Mouse (Mus musculus) T-helper 17 cell (primary cell): ENCODE data around the gene Tmem258.

ENCODE experiments used
- in situ Hi-C, 2 experiments: fragments of 300-600 bp; cut with MboI, MseI; formaldehyde crosslinking; loops; 1 replicate in 1 of 2; 2 replicates in 1 of 2; pipeline ENCODE4 v1.15.1; 2025; ENCODE audit warnings: high pct_unique_total_duplicates in 2 of 2

The Tmem258 gene

DNA sequence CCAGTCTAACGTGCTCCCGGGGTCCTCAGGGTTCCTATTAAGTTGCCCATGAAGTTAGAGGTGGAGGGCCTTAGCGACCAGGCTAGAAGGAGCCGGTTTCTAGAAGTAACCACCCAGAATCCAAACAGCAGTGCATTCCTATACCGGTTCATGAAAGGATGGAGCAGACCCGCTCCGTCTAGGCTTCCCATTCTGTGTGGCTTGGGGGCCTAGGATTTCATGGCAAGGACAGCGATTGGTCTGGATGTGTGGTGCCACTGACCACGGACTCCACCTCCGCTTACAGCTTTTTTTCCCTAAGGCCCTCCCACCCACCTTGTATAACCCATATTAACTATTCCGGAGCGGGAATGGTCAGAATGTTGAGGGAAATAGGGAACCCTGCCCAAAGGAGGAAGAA lies 19.7 kb upstream of the Tmem258 start:
- in situ Hi-C loops = no loop called here

- in situ Hi-C loops = loop anchor here in 1 of 2 experiments (5.0 kb wide), 2 partner anchors 89 to 189 kb away; no protein-coding TSS in a partner anchor
These were observed 17.9 kb upstream of the Tmem258 start for GRCm38 (mm10) chr19:10185876-10186275.

DNA sequence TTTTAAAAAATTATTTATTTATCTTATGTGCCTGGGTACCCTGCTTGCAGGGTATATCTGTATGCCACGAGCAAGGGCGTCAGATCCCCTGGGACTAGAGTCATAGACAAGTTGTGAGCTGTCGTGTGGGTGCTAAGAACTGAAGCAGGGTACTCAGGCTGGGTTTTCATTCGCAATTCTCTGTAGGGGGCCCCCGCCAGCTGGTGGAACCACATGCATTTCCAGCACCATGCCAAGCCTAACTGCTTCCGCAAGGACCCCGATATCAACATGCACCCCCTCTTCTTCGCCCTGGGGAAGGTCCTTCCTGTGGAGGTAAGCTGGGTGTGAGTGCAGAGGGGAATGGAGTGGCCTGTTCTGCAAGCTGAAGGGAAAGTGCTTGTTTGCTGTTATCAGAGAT lies 17.2 kb upstream of the Tmem258 start:
- in situ Hi-C loops = loop anchor here in 1 of 2 experiments (5.0 kb wide), 2 partner anchors 89 to 189 kb away; no protein-coding TSS in a partner anchor

DNA sequence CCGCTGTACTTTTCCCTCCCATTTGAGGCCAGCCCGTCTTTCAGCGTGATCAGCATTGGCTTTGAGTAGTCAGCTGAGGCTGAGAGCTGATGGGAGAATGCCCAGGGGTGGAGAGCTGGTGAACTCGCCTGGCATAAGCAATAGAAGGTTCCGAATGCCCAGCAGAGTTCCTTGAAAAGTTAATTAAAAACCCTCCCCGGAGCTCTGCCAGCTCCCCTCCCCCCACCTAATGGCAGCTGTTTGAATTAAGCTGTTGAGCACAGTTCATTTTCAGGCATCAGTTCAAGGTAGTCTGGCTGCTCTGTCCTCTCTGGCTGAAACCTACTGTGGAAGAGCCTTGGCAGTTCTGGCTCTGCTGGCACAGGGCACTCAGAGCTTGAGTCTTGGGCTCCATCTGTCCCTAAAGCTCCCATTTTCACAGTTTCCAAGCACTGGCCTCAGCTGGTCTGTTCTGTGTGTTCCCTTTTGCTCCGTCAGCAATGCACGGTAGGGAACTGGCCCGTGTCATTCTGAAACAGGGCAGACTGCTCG lies 15.5 kb upstream of the Tmem258 start:
- in situ Hi-C loops = loop anchor here in 1 of 2 experiments (5.0 kb wide), 2 partner anchors 91 to 191 kb away; no protein-coding TSS in a partner anchor

GRCm38 (mm10) chr19:10189022-10189421 lies 14.8 kb upstream of the Tmem258 start:
- in situ Hi-C loops = loop anchor here in 1 of 2 experiments (5.0 kb wide), 2 partner anchors 92 to 192 kb away; no protein-coding TSS in a partner anchor

GRCm38 (mm10) chr19:10189940-10190339 lies 13.9 kb upstream of the Tmem258 start:
- in situ Hi-C loops = loop anchor here (5.0 kb wide), 3 partner anchors 93 to 278 kb away; no protein-coding TSS in a partner anchor

DNA sequence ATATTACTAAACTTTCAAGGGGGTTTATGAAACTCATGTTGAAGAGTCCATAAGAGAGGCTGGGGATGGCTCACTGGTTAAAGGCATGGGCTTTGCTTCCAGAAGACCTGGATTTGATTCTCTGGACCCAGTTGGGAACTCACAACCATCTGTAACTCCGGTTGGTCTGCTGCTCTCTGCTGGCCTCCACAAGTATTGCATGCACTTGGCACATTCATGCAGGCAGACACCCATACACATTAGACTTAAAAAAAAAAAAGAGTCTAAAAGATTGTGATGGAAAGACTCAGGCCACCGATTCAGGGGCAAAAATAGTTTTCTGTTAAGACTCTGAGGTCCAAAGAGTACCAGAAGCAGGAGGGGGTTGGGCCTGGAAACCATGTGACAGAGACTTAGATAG lies 13.0 kb upstream of the Tmem258 start:
- in situ Hi-C loops = loop anchor here in 1 of 2 experiments (5.0 kb wide), 1 partner anchor 278 kb away; no protein-coding TSS in a partner anchor

DNA sequence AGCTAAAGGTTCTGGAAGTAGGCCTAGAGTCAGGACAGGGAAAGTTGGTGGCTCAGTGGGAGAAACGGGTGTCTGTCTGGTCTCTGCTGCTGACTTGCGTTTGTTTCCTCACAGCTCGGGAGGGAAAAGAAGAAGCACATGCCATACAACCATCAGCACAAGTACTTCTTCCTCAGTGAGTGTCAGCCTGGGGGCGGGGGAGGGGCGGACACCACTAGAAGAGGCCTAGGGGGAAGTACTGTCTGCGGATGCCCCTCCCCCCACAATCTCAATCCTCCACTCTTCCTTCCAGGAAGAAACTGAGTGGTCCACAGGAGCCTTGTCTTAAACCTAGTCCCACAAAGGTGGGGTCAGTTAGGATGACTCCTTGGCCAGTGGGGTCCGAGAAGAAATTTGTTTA lies 12.5 kb upstream of the Tmem258 start:
- in situ Hi-C loops = loop anchor here in 1 of 2 experiments (5.0 kb wide), 1 partner anchor 279 kb away; no protein-coding TSS in a partner anchor

GRCm38 (mm10) chr19:10194337-10194736 lies 9.5 kb upstream of the Tmem258 start:
- in situ Hi-C loops = loop anchor here in 1 of 2 experiments (5.0 kb wide), 1 partner anchor 282 kb away; no protein-coding TSS in a partner anchor

DNA sequence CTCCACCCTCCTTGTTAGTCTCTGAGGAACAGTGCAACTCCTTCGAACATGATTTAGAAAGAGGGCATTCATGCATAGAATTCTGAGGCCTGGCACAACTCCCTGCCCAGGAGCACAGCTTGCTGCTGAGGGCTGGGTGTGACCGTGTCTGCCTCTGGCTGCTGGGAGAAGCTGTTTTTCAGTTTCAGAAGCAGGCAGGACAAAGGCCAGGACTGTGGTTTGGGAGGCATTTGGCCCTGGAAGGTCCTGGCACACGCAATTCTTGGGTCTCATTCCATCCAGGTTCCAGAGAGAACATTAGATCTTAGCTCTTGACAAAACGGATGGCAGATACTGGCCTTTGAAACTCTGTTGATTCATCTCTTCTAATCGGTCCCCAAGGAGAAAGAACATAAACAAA lies 8.6 kb upstream of the Tmem258 start:
- in situ Hi-C loops = loop anchor here in 1 of 2 experiments (5.0 kb wide), 1 partner anchor 98 kb away; no protein-coding TSS in a partner anchor

DNA sequence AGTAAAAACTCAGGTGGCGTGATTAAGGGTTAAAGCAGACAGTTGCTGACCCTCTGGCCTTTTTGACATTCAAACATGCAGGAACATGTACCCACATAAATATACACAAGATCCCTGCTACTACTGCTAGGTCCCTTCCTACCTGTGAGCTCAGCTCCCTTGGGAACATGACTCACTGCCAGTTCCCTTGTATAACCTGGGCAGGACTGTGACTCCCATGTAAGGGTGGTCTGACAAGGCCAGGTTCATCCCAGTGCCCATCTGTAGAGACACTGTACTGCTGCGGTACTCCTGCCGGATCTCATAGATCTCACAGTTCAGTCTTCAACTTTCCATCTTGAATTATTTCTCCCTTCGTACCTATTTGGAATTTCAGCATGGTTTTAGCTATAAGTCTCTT lies 6.7 kb upstream of the Tmem258 start:
- in situ Hi-C loops = loop anchor here in 1 of 2 experiments (5.0 kb wide), 1 partner anchor 100 kb away; no protein-coding TSS in a partner anchor

- in situ Hi-C loops = loop anchor here in 1 of 2 experiments (5.0 kb wide), 1 partner anchor 101 kb away; no protein-coding TSS in a partner anchor
These were observed 5.5 kb upstream of the Tmem258 start for GRCm38 (mm10) chr19:10198286-10198685.

GRCm38 (mm10) chr19:10198723-10199122 lies 5.1 kb upstream of the Tmem258 start:
- in situ Hi-C loops = loop anchor here in 1 of 2 experiments (5.0 kb wide), 1 partner anchor 101 kb away; no protein-coding TSS in a partner anchor

DNA sequence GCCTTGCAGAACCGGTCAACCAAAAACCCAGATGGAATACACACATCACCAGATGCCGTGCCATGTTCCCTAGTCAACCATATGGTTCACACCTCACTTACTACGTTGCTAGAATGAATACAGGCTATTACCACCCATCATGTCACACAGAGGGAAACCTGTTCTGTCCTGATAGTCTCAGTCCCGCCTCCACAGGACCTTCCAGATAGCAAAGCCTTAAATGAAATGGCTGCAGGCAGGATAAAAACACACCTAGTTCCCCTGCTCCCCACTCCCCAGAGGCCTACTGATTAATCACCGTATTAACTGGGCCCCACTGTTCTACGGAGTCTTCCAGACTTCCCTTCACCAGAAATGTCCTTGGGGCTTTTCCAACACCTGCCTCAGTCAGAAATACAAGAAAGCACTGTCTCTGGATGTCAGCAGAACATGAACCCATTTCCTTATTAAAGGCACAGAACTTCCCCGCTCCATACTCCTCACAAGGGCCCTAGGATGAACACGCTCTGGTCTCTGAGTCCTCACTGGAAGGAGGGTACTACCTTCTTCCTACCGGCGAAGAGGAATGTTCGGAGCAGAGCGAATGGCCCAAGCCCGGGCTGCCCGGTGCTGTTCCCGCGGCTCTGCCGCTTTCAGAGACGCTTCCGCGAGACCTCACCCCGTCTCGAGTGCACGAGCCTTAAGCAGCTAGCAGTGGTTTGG lies 517 bp upstream of the Tmem258 start:
- in situ Hi-C loops = no loop called here

GRCm38 (mm10) chr19:10204616-10205001 lies 795 bp downstream of the Tmem258 start:
- in situ Hi-C loops = loop anchor here in 1 of 2 experiments (5.0 kb wide), 1 partner anchor 307 kb away; the partner anchor contains the start of gene Incenp

- in situ Hi-C loops = loop anchor here in 1 of 2 experiments (5.0 kb wide), 1 partner anchor 308 kb away; the partner anchor contains the start of gene Incenp
These were observed 1.2 kb downstream of the Tmem258 start for GRCm38 (mm10) chr19:10205051-10205450.

GRCm38 (mm10) chr19:10208851-10209250 lies 5.0 kb downstream of the Tmem258 start:
- in situ Hi-C loops = loop anchor here in 1 of 2 experiments (5.0 kb wide), 1 partner anchor 312 kb away; the partner anchor contains the start of gene Incenp

DNA sequence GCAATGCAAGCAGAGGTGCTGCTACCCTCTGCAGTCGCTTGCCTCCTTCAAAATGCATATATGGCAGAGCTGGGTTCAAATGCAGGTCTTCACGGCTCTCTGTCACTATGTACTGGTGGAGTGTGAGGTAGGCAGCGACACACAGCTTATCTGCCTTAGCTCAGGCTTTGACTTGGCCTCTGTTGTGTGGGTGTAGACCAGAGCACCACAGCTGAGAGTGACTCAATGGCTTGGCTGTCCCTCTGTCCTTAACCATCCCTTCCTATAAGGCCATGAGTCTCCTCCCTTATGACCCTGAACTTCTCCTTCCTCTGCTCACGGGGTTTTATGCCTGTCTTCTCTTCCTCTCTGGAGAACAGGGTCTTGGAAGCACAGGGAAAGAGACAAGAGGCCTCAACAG lies 7.1 kb downstream of the Tmem258 start:
- in situ Hi-C loops = no loop called here

DNA sequence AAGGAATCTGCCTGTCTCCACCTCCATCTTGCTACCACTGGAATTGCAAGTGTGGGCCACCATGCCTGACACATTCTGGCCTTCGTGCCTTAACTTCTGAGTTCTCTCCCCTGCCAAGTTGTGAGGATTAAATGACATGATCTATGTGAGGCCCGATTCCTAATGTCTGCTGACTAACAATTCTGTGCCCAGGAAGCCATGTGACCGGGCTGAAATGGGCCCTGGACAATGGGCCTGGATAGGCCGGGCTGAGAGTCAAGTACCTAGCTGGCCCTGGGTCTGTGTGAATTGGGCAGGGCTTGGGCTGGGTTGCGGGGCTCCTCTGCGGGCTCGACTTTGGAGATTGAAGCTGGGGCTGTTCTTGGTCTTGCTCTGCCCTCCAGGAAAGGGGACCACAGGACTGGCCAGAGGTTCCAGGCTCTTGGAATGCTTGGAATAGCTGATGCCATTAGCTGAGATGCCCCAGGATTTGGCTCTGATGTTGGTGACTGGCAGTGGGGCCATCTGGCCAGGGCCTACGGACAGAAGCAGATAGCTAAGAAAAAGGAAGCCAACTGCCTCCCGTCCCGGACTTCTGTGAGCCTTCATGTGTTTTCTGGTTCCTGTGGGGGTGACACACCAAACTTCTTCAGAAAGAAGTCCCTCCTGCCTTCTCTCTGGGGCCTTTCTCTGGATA lies 10.1 kb downstream of the Tmem258 start:
- in situ Hi-C loops = no loop called here

DNA sequence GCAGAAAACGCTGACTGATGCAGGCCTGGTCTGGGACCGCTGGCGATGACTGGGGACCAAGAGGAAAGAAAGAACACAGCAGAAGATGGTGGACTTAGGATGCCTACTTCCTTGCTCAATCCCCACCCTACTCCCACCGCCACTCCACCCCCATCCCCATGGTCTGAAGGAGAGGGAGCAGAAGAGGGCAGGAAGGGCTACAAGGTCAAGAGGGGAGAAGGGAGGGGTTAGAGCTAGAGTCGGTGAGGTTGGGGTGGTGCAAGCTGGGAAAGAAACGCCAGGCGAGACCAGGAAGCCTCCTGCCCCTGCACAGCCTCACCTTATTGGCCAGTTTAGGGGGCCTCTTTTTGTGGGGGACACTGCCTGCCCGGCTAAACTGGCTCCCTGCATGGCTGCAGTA lies 12.3 kb downstream of the Tmem258 start:
- in situ Hi-C loops = no loop called here

GRCm38 (mm10) chr19:10219108-10219507 lies 15.3 kb downstream of the Tmem258 start:
- in situ Hi-C loops = no loop called here
